Mouse (Mus musculus) olfactory bulb, adult 2 months (tissue): Measurements from ENCODE around the gene Rpl10a. TPM values are rescaled to one million over a fixed set of nuclear protein-coding genes. Genes with fewer than 3 reads are reported as not detected.
A peak's percentile ranks its signal among the peaks of the same experiment; 100 is the strongest.

ENCODE experiments used
- H3K27ac ChIP-seq: fragments of 200-500 bp; 2 replicates; pipeline ENCODE4 v1.5.1; 2012; ENCODE audit warnings: low read depth, low read length; ENCODE audit not compliant: insufficient read depth
- H3K4me1 ChIP-seq: fragments of 200-500 bp; 2 replicates; pipeline ENCODE4 v1.6.1; 2012; ENCODE audit warnings: low read length; ENCODE audit not compliant: control insufficient read depth, insufficient read depth
- H3K4me3 ChIP-seq: fragments of 200-500 bp; 2 replicates; pipeline ENCODE4 v1.5.1; 2012; ENCODE audit warnings: mild to moderate bottlenecking, low read depth, low read length, moderate library complexity; ENCODE audit not compliant: insufficient read depth
- CTCF ChIP-seq: fragments of 200-500 bp; IDR thresholded peaks from 2 replicates; pipeline ENCODE4 v1.5.1; 2012; ENCODE audit warnings: low read depth, mild to moderate bottlenecking, low read length, moderate library complexity; ENCODE audit not compliant: insufficient read depth
- POLR2A ChIP-seq: fragments of 200-500 bp; IDR thresholded peaks from 2 replicates; pipeline ENCODE4 v1.6.1; 2012; ENCODE audit warnings: mild to moderate bottlenecking, low read depth, low read length, moderate library complexity; ENCODE audit not compliant: insufficient read depth
- WGBS: fragments of 180-500 bp; shearing (Covaris S2); methylation state at CpG from one replicate; pipeline ENCODE4 v1.1.7; 2018; 5-methylcytosine and 5-hydroxymethylcytosine counted together
- polyA plus RNA-seq: library from polyadenylated mRNA; stranded (reverse); fragments of >200 nt; gene quantifications from 2 replicates; pipeline ENCODE4 v1.2.4, GENCODE M21; 2012; ENCODE audit warnings: low replicate concordance; ENCODE audit not compliant: missing spikeins, insufficient read depth, insufficient read length

Rpl10a gene
- polyA plus RNA-seq, 1 experiment: not detected

- 77% methylated on average over 9 of the region's 9 CpGs for WGBS
- Histone ChIP-seq H3K27ac (no peak overlapping the region), H3K4me3 (no peak overlapping the region), H3K4me1 (peaks cover 10% of the 10 kb centered on the region; the same call in 1 of the 2 replicates)
- TF ChIP-seq CTCF (no peak), POLR2A (no peak)
These were observed 27.9 kb upstream of the Rpl10a start for GRCm38 (mm10) chr17:28300323-28300722.

DNA sequence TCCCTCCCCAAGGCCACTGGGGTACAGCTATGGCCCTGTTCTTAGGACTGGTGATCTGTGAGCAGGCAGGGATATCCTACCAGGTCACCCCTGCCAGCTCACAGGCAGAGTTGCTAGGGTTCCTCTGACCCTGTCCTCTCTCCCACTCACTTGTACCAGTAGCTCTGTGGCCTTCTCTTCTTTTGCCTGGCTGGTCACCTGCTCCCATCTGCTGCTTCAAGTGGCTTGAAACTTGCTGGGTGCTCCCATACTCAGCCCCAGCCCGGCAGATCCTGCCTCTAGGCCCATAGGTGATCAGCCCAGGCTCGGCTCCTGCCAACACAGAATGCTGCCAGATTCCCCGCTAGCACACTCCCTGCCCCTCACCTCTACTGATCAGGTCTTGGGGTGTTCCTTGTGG, 27.4 kb upstream of the Rpl10a start:
- H3K4me3 ChIP-seq: no peak overlapping the region
- H3K4me1 ChIP-seq: peaks cover 10% of the 10 kb centered on the region; the same call in 1 of the 2 replicates
- WGBS: 81% methylated on average over 3 of the region's 3 CpGs
- H3K27ac ChIP-seq: no peak overlapping the region
- no peak for TF ChIP-seq POLR2A
- TF ChIP-seq CTCF: no peak

DNA sequence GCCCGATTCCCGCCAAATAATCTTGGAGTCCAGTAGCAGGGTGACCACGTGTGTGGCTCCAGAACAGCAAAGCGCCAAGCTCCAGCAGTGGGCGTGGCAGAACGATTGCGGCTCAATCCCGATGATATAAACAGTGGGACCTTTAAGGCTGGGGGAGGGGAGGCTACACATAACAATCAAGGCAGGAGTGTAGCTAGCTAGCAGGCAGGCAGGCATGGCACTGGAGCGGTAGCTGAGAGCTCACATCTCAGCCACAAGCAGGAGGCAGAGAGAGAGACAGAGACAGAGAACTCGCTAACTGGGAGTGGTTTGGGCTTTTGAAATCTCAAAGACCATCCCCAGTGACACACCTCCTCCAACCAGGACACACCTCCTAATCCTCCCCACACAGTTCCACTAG, 23.1 kb upstream of the Rpl10a start:
- Histone ChIP-seq H3K4me3 (no peak overlapping the region), H3K27ac (no peak overlapping the region), H3K4me1 (peaks cover 7% of the 10 kb centered on the region)
- WGBS: 55% methylated on average over 10 of the region's 10 CpGs
- no peak for TF ChIP-seq CTCF
- no peak for TF ChIP-seq POLR2A

- no peak overlapping the region for H3K4me3 ChIP-seq
- TF ChIP-seq POLR2A (no peak), CTCF (peak; percentile 39)
- peaks cover 4% of the 10 kb centered on the region for H3K4me1 ChIP-seq
- H3K27ac ChIP-seq: no peak overlapping the region
- 15% methylated on average over 18 of the region's 18 CpGs for WGBS
These were observed 19.7 kb upstream of the Rpl10a start for GRCm38 (mm10) chr17:28308297-28309195.

DNA sequence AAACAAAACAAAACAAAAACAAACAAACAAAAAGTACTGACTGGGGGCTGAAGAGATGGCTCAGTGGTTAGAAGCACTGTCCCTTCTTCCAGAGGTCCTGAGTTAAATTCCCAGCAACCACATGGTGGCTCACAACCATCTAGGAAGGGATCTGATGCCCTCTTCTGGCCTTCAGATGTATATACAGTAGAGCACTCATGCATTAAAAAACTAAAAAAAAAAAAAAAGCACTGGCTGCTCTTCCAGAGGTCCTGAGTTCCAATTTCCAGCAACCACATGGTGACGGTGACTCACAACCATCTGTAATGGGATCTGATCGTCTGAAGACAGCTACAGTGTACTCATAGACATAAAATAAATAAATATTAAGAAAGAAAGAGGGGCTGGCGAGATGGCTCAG, 17.4 kb upstream of the Rpl10a start:
- H3K27ac ChIP-seq: no peak overlapping the region
- no peak for TF ChIP-seq CTCF
- TF ChIP-seq POLR2A: no peak
- H3K4me1 ChIP-seq: peaks cover 18% of the 10 kb centered on the region
- no peak overlapping the region for H3K4me3 ChIP-seq
- 83% methylated on average over 3 of the region's 3 CpGs for WGBS

GRCm38 (mm10) chr17:28311366-28312132, 16.7 kb upstream of the Rpl10a start:
- H3K27ac ChIP-seq: no peak overlapping the region
- TF ChIP-seq POLR2A (no peak), CTCF (no peak)
- no peak overlapping the region for H3K4me3 ChIP-seq
- 64% methylated on average over 5 of the region's 5 CpGs for WGBS
- H3K4me1 ChIP-seq: peaks cover 23% of the 10 kb centered on the region

DNA sequence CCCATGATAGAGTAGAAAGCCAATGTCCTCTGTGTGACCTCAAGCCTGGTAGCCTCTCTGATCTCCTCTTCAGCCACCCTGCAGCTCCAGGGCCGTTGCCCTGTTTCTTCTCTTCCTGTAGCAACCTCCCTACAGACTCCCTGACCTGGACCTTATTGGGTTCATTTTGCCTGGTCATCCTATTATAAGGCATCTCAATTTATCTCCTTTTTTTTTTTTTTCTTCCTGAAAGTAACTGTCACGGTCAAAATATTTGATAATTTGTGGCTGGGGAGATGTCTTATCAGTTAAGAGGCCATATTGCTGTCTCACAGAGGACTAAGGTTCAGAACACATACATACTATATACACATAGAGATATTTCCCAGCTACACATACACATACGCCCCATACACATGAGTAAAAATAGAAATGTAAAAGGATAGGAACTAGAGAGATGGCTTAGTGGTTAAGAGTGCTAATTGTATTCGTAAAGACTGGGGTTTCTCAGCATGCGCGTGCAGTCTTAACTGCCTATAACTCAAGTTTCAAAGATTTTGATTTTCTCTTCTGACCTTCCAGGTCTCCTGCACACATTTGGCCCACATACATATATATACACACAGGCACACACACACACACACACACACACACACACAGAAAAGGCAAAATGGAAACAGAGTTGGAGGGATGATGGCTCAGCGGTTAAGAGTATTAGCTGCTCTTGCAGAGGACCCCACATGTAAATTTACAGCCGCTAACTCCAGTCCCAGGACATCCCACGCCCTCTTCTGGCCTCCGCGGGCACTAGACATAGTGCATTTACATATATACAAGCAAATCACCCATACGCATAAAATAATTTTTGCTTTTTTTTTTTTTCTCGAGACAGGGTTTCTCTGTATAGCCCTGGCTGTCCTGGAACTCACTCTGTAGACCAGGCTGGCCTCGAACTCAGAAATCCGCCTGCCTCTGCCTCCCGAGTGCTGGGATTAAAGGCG, 15.7 kb upstream of the Rpl10a start:
- no peak overlapping the region for H3K27ac ChIP-seq
- TF ChIP-seq POLR2A (no peak), CTCF (0 out of 2 replicates have a peak, but pooled peaks have one; percentile 14)
- WGBS: 20% methylated on average over 17 of the region's 17 CpGs
- H3K4me1 ChIP-seq: peaks cover 23% of the 10 kb centered on the region
- H3K4me3 ChIP-seq: peak overlapping the region; percentile 98

DNA sequence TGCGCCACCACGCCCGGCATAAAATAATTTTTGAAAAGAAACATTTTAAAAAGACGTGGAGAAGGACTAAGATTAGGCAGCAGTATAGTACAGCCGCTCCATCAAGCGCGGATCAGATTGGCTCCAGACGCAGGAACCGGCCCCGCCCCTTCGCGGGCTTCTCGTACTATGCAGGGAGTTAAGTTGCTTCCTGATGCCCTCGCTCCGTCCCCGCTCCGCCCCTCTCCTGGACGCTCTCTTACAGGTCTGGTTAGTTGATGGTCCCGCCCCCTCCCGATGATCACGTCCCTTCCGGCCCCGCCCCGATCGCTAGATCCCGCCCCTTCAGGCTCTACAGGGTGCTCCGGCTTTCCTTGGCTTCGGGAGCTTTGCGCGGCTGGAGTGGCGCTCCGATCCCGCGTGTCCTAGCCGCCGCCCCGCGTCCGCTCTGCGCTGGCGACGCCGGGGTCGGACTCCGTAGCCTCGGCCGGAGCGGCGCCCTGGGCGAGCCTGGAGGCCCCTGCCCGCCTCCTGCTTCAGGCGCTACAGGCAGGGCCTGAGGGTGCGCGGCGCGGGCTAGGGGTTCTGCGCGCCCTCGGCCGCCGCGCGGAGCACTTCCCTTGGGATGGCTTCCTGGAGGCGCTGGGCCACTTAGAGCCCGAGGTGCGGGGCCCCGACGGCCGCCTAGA, 14.9 kb upstream of the Rpl10a start, which contains the start of gene Fance:
Gene Fance, plus strand, starts transcription at position 308 of the 668 bp plus-strand sequence.
- peak within 1 kb of the TSS; percentile 60 for H3K27ac ChIP-seq
- under 1% methylated on average over 69 of the region's 69 CpGs for WGBS
- H3K4me1 ChIP-seq: peaks cover 23% of the 10 kb centered on the region
- no peak for TF ChIP-seq CTCF
- TF ChIP-seq POLR2A: peak; percentile 66; the same call in 1 of the 2 replicates
- peak within 1 kb of the TSS; percentile 98 for H3K4me3 ChIP-seq
